Mouse (Mus musculus) forebrain, embryonic 14.5 days (tissue): Measurements from ENCODE around the gene Gm13278. TPM values are rescaled to one million over a fixed set of nuclear protein-coding genes. Genes with fewer than 3 reads are reported as not detected.
"Not testable (repeated sequence)": the region's sequence is repeated elsewhere in the genome, so short reads cannot be mapped to it uniquely, and the experiment has no call there.

Experiments
- ATAC-seq: fragments of 200-750 bp; cut with Nextera tagmentation; 2 replicates; pipeline ENCODE4 v1.8.0; 2017; ENCODE audit warnings: mild to moderate bottlenecking, moderate library complexity
- DNase-seq: peaks from one replicate; pipeline ENCODE4 v3.0.0-alpha.2; 2015; ENCODE audit warnings: low spot score
- H3K27ac ChIP-seq: fragments of 300-500 bp; sonication (generic); 2 replicates; pipeline ENCODE4 v1.5.1; 2014; ENCODE audit warnings: low read depth, mild to moderate bottlenecking, control low read depth, low read length, moderate library complexity
- H3K27me3 ChIP-seq: fragments of 300-500 bp; sonication (generic); replicated peaks from 2 replicates; pipeline ENCODE4 v1.6.1; 2014; ENCODE audit warnings: low read length, control low read depth, mixed read lengths; ENCODE audit not compliant: control insufficient read depth, insufficient read depth
- H3K36me3 ChIP-seq: fragments of 300-500 bp; sonication (generic); 2 replicates; pipeline ENCODE4 v1.6.1; 2014; ENCODE audit warnings: low read length, control low read depth; ENCODE audit not compliant: control insufficient read depth, insufficient read depth
- H3K4me1 ChIP-seq: fragments of 300-500 bp; sonication (generic); 2 replicates; pipeline ENCODE4 v1.6.1; 2014; ENCODE audit warnings: antibody characterized with exemption, low read length, control low read depth; ENCODE audit not compliant: control insufficient read depth, insufficient read depth
- H3K4me2 ChIP-seq: fragments of 300-500 bp; sonication (generic); 2 replicates; pipeline ENCODE4 v1.6.1; 2014; ENCODE audit warnings: mild to moderate bottlenecking, control low read depth, low read length
- H3K4me3 ChIP-seq: fragments of 300-500 bp; sonication (generic); 2 replicates; pipeline ENCODE4 v1.5.1; 2014; ENCODE audit warnings: low read depth, low read length, control low read depth
- H3K9ac ChIP-seq: fragments of 300-500 bp; sonication (generic); 2 replicates; pipeline ENCODE4 v1.6.1; 2014; ENCODE audit warnings: mild to moderate bottlenecking, low read length, control low read depth, moderate library complexity
- H3K9me3 ChIP-seq: fragments of 300-500 bp; sonication (generic); replicated peaks from 2 replicates; pipeline ENCODE4 v1.6.1; 2016; ENCODE audit warnings: low read length, control low read depth, mixed read lengths; ENCODE audit not compliant: control insufficient read depth
- WGBS: fragments of 180-500 bp; shearing (Covaris S2); extraction: QIAGEN DNeasy Blood & Tissue Kit; methylation state at CpG from one replicate; pipeline ENCODE4 v1.1.7; 2014; 5-methylcytosine and 5-hydroxymethylcytosine counted together
- polyA plus RNA-seq: library from polyadenylated mRNA; unstranded; fragments of >200 nt; fragmentation: Nextera tagmentation; extraction: Ambion mirVana; gene quantifications from 2 replicates; pipeline ENCODE4 v1.2.1, GENCODE M21; 2014

Gene Gm13278
- polyA plus RNA-seq, 1 experiment from 2014 or later, result not detected

GRCm38 (mm10) chr4:88759610-88760268 lies 31.6 kb upstream of the Gm13278 start, which contains the start of gene Gm13283:
Gene Gm13283, plus strand, starts transcription at chr4:88760119.
- not testable (repeated sequence) for DNase-seq, ATAC-seq, H3K9ac ChIP-seq, H3K9me3 ChIP-seq, H3K27ac ChIP-seq, H3K4me1 ChIP-seq, H3K36me3 ChIP-seq, H3K27me3 ChIP-seq
- Histone ChIP-seq H3K4me2 (peak within 1 kb of the TSS; percentile 52), H3K4me3 (peak within 1 kb of the TSS; percentile 29)
- WGBS, result 37% methylated on average over 7 of the region's 14 CpGs

- not testable (repeated sequence) for H3K36me3 ChIP-seq, H3K9ac ChIP-seq, H3K4me1 ChIP-seq, H3K9me3 ChIP-seq, H3K27ac ChIP-seq, ATAC-seq, H3K27me3 ChIP-seq
- Histone ChIP-seq H3K4me3 (peak overlapping the region; percentile 29), H3K4me2 (peak overlapping the region; percentile 52)
- DNase-seq, result peak; percentile 73
- under 1% methylated on average over 23 of the region's 28 CpGs for WGBS
Observed at GRCm38 (mm10) chr4:88760431-88760830, 30.9 kb upstream of the Gm13278 start.

GRCm38 (mm10) chr4:88761776-88762175 lies 29.6 kb upstream of the Gm13278 start:
- H3K36me3 ChIP-seq, ATAC-seq, H3K4me1 ChIP-seq, H3K9me3 ChIP-seq, H3K27me3 ChIP-seq, H3K27ac ChIP-seq, H3K4me3 ChIP-seq, DNase-seq, H3K4me2 ChIP-seq, H3K9ac ChIP-seq: not testable (repeated sequence)
- WGBS, result 75% methylated on average over 6 of the region's 8 CpGs

- DNase-seq, ATAC-seq, H3K4me3 ChIP-seq, H3K27me3 ChIP-seq, H3K27ac ChIP-seq, H3K9me3 ChIP-seq, H3K9ac ChIP-seq, H3K4me1 ChIP-seq, H3K4me2 ChIP-seq, H3K36me3 ChIP-seq: not testable (repeated sequence)
- WGBS, result 62% methylated on average over 9 of the region's 9 CpGs
Observed at GRCm38 (mm10) chr4:88762341-88762740, 29.0 kb upstream of the Gm13278 start.

- not testable (repeated sequence) for H3K9ac ChIP-seq, H3K4me1 ChIP-seq, H3K27ac ChIP-seq, H3K36me3 ChIP-seq, H3K9me3 ChIP-seq, ATAC-seq, H3K27me3 ChIP-seq
- 3% methylated on average over 24 of the region's 42 CpGs for WGBS
- H3K4me3 ChIP-seq, result peak overlapping the region; percentile 24
- H3K4me2 ChIP-seq, result peak overlapping the region; percentile 51
- DNase-seq, result peak; percentile 61
Observed at GRCm38 (mm10) chr4:88763384-88764018, 27.8 kb upstream of the Gm13278 start.

- H3K9ac ChIP-seq, H3K9me3 ChIP-seq, ATAC-seq, H3K4me1 ChIP-seq, DNase-seq, H3K4me3 ChIP-seq, H3K27me3 ChIP-seq, H3K36me3 ChIP-seq, H3K4me2 ChIP-seq, H3K27ac ChIP-seq: not testable (repeated sequence)
- WGBS, result no CpG with 5 or more reads among the region's 32 CpGs
Observed at GRCm38 (mm10) chr4:88773534-88773933, 17.8 kb upstream of the Gm13278 start, which contains the start of gene Gm13290. Gene Gm13290, plus strand, starts transcription at chr4:88773834.

GRCm38 (mm10) chr4:88776622-88777021 lies 14.7 kb upstream of the Gm13278 start, which contains the start of gene Gm13289:
Gene Gm13289, plus strand, starts transcription at chr4:88776922.
- not testable (repeated sequence) for H3K4me2 ChIP-seq, H3K36me3 ChIP-seq, ATAC-seq, H3K9ac ChIP-seq, H3K4me3 ChIP-seq, DNase-seq, H3K9me3 ChIP-seq, H3K27me3 ChIP-seq, H3K27ac ChIP-seq, H3K4me1 ChIP-seq
- WGBS, result no CpG with 5 or more reads among the region's 29 CpGs

- H3K4me3 ChIP-seq, H3K9ac ChIP-seq, H3K4me1 ChIP-seq, H3K27me3 ChIP-seq, H3K4me2 ChIP-seq, H3K27ac ChIP-seq, H3K9me3 ChIP-seq, DNase-seq, H3K36me3 ChIP-seq, ATAC-seq: not testable (repeated sequence)
- no CpG with 5 or more reads among the region's 29 CpGs for WGBS
Observed at GRCm38 (mm10) chr4:88779550-88779949, 11.8 kb upstream of the Gm13278 start, which contains the start of gene Gm13272. Gene Gm13272, plus strand, starts transcription at chr4:88779850.

GRCm38 (mm10) chr4:88780320-88780719 lies 11.0 kb upstream of the Gm13278 start:
- not testable (repeated sequence) for H3K27ac ChIP-seq, H3K4me2 ChIP-seq, H3K4me3 ChIP-seq, DNase-seq, ATAC-seq, H3K9me3 ChIP-seq, H3K4me1 ChIP-seq, H3K27me3 ChIP-seq, H3K9ac ChIP-seq, H3K36me3 ChIP-seq
- WGBS, result 53% methylated on average over 14 of the region's 18 CpGs
